In the genomic region with DNA sequence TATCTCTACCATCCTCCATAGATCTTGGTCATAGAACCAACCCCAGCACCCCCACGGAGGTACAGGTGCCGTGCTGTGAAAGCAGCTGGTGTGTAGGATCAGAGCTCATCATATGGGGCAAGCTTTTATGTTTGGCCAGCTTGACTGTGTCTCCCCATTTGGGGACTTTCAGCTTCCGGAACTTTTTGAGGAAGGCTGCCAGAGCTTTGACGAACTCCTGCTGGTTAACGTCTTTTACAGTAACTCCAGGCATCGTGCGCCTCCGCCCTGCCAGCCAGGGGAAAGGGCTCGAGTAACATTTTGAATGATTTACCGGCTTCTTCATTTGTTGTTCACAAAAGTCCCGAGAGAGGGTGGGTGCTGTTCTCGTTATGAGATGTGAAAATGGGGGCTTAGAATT, we compare ENCODE assay signal across 21 mouse cellular contexts.
A peak's percentile ranks its signal among the peaks of the same experiment; 100 is the strongest.
DNase-seq lines count a peak whose midpoint lies in the region; ATAC-seq lines count a peak whose summit lies in the region.
"Had no signal": no experiment of that assay in that cellular context is flagged by ENCODE, and none has a peak within 500 bp of the region (broad histone marks: within the 10 kb centered on the region; RNA-seq: fewer than 3 reads in every experiment).

No protein-coding gene starts in this region.

- no peaks in the 10 kb centered on the region for H3K36me3 ChIP-seq in heart, embryonic 11.5 days (ENCODE audit: control insufficient read depth, insufficient read depth, low read length)
- H3K36me3 ChIP-seq: hindbrain, embryonic 13.5 days; limb, embryonic 15.5 days; midbrain, embryonic 15.5 days; neural tube, embryonic 12.5 days had no signal

- intact Hi-C loops in heart, postnatal 14 days (cut with DNase I), result loop anchor here (10.0 kb wide), 1 partner anchor 369 kb away; no protein-coding TSS in a partner anchor

- no peaks in the 10 kb centered on the region for H3K27me3 ChIP-seq in heart, embryonic 11.5 days (ENCODE audit: control insufficient read depth, insufficient read depth, low read length)
- H3K27me3 ChIP-seq: forebrain, embryonic 13.5 days; hindbrain, embryonic 13.5 days; limb, embryonic 15.5 days; midbrain, embryonic 15.5 days; neural tube, embryonic 12.5 days had no signal

- H3K27ac ChIP-seq in heart, embryonic 11.5 days (ENCODE audit: low read depth, low read length), result no peak overlapping the region
- H3K27ac ChIP-seq: forebrain, embryonic 13.5 days; hindbrain, embryonic 13.5 days; limb, embryonic 15.5 days; liver, embryonic 14.5 days; midbrain, embryonic 15.5 days; neural tube, embryonic 12.5 days; stomach, postnatal 0 days had no signal

- H3K9me3 ChIP-seq in heart, embryonic 11.5 days (replicated peaks; ENCODE audit: control insufficient read depth, low read length), result no peaks in the 10 kb centered on the region
- H3K9me3 ChIP-seq: forebrain, embryonic 13.5 days; hindbrain, embryonic 13.5 days; limb, embryonic 15.5 days; midbrain, embryonic 15.5 days; neural tube, embryonic 12.5 days had no signal

- ATAC-seq in heart, embryonic 11.5 days (replicated peaks; ENCODE audit: insufficient number of reproducible peaks, low FRiP score, low TSS enrichment), result no peak
- ATAC-seq: forebrain, embryonic 13.5 days; midbrain, embryonic 15.5 days had no signal

- no peak overlapping the region for H3K4me2 ChIP-seq in heart, embryonic 11.5 days
- H3K4me2 ChIP-seq: forebrain, embryonic 13.5 days; hindbrain, embryonic 13.5 days; limb, embryonic 15.5 days; midbrain, embryonic 15.5 days; neural tube, embryonic 12.5 days had no signal

- 80% methylated on average over 12 of the region's 12 CpGs for WGBS in heart, embryonic 11.5 days (ENCODE audit: insufficient replicate concordance)

- H3K4me3 ChIP-seq in heart, embryonic 11.5 days (ENCODE audit: low read depth, low read length), result no peak overlapping the region
- H3K4me3 ChIP-seq: forebrain, embryonic 13.5 days; hindbrain, embryonic 13.5 days; limb, embryonic 15.5 days; midbrain, embryonic 15.5 days; neural tube, embryonic 12.5 days had no signal

- peaks cover 8% of the 10 kb centered on the region; the same call in 1 of the 2 replicates for H3K4me1 ChIP-seq in heart, embryonic 11.5 days (ENCODE audit: control insufficient read depth, insufficient read depth, low read length)
- H3K4me1 ChIP-seq: forebrain, embryonic 13.5 days; neural tube, embryonic 12.5 days had no signal

- no peak overlapping the region for H3K9ac ChIP-seq in heart, embryonic 11.5 days (ENCODE audit: low read depth, low read length)
- H3K9ac ChIP-seq: forebrain, embryonic 13.5 days; hindbrain, embryonic 13.5 days; limb, embryonic 15.5 days; liver, embryonic 14.5 days; midbrain, embryonic 15.5 days; neural tube, embryonic 12.5 days had no signal

- DNase-seq in heart, postnatal 14 days, result peak; percentile 9 to 31
- peak; percentile 82 for DNase-seq in kidney, postnatal 10 days
- DNase-seq in kidney, adult 18-20 months, result no peak
- DNase-seq in lung, postnatal 10 days, result peak; percentile 40
- no peak for DNase-seq in lung, postnatal 36 days
- no peak for DNase-seq in adrenal gland, adult (ENCODE audit: inconsistent age in 2 of 2, low spot score in 1 of 2)
- DNase-seq: adrenal gland, postnatal 14 days; cerebellum, postnatal 36 days; gastrocnemius, postnatal 36 days; layer of hippocampus, adult 9-11 months; right cerebral cortex, postnatal 14 days; thymus, adult 2 months; thymus, postnatal 4 days had no signal

Comparison
In these comparisons a context has a peak if more than half of its experiments do, and no peak if none do; other contexts are left out.
1. DNase-seq: peak in heart, postnatal 14 days (2 of 2), kidney, postnatal 10 days (single experiment) and lung, postnatal 10 days (single experiment); none in kidney, adult 18-20 months (single experiment), lung, postnatal 36 days (single experiment) and adrenal gland, adult (0 of 2).